Mouse (Mus musculus): ENCODE measurements at regions not wholly inside any gene's neighbourhood (a gene's known extent, or its start where the extent isn't known, plus 50 kb on each side); places are given as distances from the start of the nearest gene placed in this dataset.

- no peak for DNase-seq (ENCODE audit: extremely low spot score, low spot score)
Observed at GRCm38 (mm10) chrX:99415701-99416100, 55.4 kb downstream of the Pja1 start.

DNA sequence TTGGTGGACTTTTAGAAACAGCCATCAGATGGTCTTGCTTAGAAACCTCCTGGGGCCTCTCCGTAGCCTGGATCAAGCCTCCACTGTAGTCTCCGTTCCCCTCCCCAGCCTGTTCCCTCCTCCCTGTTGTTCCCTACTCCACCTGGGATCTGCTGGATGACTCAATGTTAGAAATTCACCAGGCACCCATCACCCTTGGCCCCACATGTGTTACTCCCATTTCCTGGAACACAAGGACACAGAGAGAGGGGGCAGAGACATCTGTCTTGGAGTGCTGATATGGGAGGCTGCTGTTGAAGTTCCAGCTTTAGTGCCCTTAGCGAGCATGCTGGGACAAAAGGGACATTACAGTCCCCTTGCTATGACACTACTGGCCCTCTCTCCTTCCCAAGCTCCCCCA, 60.1 kb downstream of the Pja1 start:
- no peak for DNase-seq (ENCODE audit: extremely low spot score, low spot score)

DNA sequence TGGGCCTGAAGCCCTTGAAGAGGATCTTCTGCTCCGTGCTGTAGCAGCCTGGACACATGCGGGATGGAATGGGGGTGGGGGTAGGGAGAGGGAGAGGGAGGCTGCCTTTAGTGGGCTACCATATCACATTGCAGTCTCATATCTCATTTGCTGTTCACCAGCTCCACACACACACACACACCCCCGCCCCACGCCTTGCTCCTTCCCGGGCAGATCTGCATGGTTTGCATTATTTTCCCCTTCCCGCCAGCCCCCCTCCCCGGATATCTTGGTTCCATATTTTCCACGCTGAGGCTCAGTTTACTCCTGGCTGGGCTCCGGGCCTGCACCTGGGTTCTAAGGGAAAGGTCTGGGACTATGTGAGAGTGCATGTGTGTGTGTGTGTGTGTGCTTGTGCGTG, 61.2 kb downstream of the Pja1 start:
- DNase-seq (ENCODE audit: extremely low spot score, low spot score) = no peak

DNA sequence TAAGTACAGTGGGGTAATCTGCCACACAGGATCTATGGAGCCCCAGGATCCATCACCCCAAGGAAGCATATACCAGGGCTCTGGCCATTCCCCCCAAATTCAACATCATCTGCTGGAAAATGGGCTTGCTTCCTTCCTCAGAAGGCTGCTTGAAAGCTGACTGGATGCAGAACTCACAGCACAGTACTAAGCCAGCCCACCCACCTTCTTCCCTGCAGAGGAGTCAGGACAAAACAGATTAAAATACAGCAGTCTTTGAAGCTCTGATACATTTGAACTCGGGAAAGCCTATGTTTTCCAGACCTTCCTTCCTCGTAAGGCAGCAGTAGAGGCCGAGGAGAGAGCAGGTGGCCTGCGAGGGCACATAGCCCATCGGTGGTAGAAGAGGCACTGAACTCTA, 61.7 kb downstream of the Pja1 start:
- DNase-seq (ENCODE audit: extremely low spot score, low spot score) = no peak

- DNase-seq (ENCODE audit: extremely low spot score, low spot score) = no peak
Observed at GRCm38 (mm10) chrX:99408804-99409203, 62.3 kb downstream of the Pja1 start.

DNA sequence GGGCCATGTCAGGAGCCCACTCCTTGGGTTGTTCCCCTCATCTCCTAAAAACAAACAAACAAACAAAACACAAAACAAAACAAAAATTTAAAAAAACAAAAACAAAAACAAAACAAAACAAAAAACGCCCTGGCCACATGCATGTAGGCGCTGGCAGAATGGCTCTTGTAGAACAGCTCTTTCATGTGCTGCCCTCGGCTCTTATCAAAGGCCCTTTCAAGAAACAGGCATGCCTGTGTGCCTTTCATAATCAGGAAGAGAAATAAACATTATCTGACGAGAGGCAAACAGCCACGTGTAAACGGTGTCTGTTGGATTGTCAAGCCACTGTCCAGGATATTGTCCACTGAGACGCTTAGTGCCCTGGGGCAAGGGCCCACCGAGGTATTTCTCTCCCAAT, 65.2 kb downstream of the Pja1 start:
- DNase-seq (ENCODE audit: extremely low spot score, low spot score) = no peak

GRCm38 (mm10) chrX:99403521-99404149, 67.4 kb downstream of the Pja1 start:
- no peak for DNase-seq (ENCODE audit: extremely low spot score, low spot score)

GRCm38 (mm10) chrX:99402841-99403520, 68.1 kb downstream of the Pja1 start:
- DNase-seq (ENCODE audit: extremely low spot score, low spot score) = no peak

DNA sequence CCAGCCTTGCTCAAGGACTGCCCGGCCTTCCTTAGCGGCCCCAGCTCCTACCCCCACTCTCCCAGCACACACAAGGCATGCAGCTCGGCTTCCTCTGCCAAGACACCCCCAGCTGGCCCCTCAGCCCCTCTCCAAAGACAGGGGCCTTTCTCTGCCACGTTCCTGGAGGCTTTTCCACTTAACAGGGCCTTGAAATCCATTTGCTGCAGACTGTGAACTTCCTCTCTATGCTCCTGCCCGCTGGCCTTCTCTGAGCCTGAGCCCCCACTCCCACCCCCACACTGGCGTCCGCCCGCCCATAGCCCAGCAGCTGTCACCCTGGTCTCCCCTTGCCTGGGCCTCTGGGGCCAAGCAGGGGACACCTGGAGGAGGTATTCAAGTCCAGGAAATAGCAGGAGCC, 73.7 kb downstream of the Pja1 start:
- DNase-seq (ENCODE audit: extremely low spot score, low spot score) = no peak

- no peak for DNase-seq (ENCODE audit: extremely low spot score, low spot score)
Observed at GRCm38 (mm10) chrX:99396180-99396579, 74.9 kb downstream of the Pja1 start.

DNA sequence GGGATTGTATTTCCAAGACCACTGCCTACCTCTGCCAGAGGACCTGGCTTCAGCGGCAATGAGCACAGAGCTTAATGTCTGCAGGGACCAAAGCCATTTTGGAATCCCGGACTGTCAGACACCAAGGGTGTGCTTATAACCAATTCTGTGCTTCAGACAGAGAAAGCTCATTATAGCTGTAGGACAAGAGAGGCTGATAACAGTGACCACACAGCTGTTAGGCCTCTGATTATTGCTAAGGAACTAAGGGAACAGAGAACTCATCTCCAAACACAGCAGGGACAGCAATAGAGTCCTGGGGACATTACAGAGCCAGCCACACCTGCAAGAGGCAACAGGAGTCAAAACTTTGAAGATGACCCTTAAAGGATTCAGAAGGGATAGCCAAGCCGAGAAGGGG, 76.0 kb downstream of the Pja1 start:
- DNase-seq (ENCODE audit: extremely low spot score, low spot score) = no peak

DNA sequence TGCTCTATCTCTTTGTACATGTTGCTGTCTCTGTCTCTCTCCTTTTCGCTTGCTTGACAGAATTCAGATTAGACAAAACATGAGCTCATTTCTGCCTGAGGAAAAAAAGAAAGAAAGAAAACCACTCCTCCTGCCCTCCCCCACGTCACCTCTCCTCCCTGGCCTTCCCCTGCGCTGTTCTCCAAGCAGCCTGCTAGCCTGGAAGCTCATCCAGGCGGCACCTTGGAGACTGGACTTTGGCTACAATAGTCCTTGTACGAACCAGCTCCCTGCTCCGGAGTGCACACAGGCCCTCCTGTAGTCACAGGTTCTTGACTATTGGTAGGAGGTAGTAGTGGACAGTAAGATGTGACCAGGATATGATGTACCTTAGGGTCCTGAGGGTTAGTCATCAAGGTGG, 79.4 kb downstream of the Pja1 start:
- DNase-seq (ENCODE audit: extremely low spot score, low spot score) = no peak

GRCm38 (mm10) chrX:99390462-99390838, 80.6 kb downstream of the Pja1 start:
- DNase-seq (ENCODE audit: extremely low spot score, low spot score) = no peak

GRCm38 (mm10) chrX:99389778-99390461, 81.2 kb downstream of the Pja1 start:
- DNase-seq (ENCODE audit: extremely low spot score, low spot score) = peak; percentile 17

- DNase-seq (ENCODE audit: extremely low spot score, low spot score) = no peak
Observed at GRCm38 (mm10) chrX:99370711-99371110, 100.4 kb downstream of the Pja1 start.

DNA sequence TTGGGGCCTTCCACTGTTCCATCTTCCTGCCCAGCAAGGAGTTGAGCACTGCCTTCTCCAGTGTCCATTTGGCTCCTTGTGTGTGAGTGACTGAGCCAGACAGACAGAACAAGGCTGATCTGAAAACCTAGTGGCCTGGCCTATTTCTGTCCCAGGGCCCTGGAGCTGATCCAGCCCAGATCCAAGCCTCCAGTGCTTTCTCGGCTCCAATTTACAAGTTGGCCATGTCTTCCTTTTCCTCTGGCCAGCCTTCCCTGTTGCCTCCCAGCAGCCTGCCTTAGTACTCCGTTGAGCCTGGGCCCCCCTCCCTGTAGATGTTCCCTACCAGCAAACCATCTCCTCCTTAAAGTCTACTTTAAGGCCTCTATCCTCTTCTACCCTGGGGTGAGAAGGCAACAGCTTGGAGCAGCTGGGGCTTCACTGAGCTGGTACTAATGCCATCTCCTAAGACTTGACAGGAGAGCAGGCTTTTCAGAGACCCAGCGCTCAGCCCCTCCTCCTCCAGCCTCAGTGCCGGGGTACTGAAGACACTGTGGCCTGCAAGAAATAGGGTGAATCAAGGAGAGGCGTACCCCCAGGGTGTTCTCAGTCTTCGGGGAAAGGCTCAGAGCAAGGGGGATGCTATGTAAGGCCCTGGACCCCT, 101.7 kb downstream of the Pja1 start:
- DNase-seq (ENCODE audit: extremely low spot score, low spot score) = no peak

GRCm38 (mm10) chrX:99364072-99364471, 107.0 kb downstream of the Pja1 start:
- peak; percentile 2 for DNase-seq (ENCODE audit: extremely low spot score, low spot score)

- peak; percentile 10 for DNase-seq (ENCODE audit: extremely low spot score, low spot score)
Observed at GRCm38 (mm10) chrX:99360095-99360890, 110.8 kb downstream of the Pja1 start.

DNA sequence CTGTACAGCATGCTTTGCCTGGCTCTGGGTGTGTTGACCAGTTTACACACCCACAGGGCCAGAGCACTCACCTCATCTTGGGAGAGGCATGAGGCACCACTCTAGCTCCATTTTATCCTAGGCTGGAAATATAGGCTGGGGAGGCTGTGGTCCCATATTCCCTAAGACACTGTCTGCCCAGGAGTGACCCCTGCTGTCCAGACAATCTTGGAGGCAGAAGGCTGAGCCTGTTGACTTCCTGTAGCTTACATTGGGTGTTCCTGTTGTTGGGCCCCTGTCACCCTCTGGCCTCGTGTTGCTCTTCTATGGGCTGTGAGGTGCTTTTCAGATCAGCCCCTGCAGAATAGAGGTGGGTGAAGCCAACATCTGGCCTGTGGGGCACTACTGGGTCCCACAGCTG, 112.3 kb downstream of the Pja1 start:
- peak; percentile 12 for DNase-seq (ENCODE audit: extremely low spot score, low spot score)

GRCm38 (mm10) chrX:99358051-99358617, 112.9 kb downstream of the Pja1 start:
- peak; percentile 19 for DNase-seq (ENCODE audit: extremely low spot score, low spot score)

GRCm38 (mm10) chrX:99355128-99355527, 115.9 kb downstream of the Pja1 start:
- DNase-seq (ENCODE audit: extremely low spot score, low spot score) = no peak

Data from neural tube, embryonic 10.5 days (tissue).